Mouse (Mus musculus): ENCODE results near the gene Chmp5. TPM values are rescaled to one million over a fixed set of nuclear protein-coding genes. Genes with fewer than 3 reads are reported as not detected.

Chmp5 gene
- total RNA-seq (2014; rRNA removed) = 63.0 and 78.5 TPM in 2 replicates
- 12.0 and 13.7 TPM in 2 replicates for polyA plus RNA-seq (2012; rRNA removed)

- WGBS = under 1% methylated on average over 50 of the region's 50 CpGs
Observed at GRCm38 (mm10) chr4:40948160-40948708, at the start of gene Chmp5, which contains the start of gene Bag1. Gene Chmp5 (plus strand): TSS chr4:40948407. Gene Bag1 (minus strand): TSS chr4:40948294.

GRCm38 (mm10) chr4:40898476-40899044, 49.6 kb upstream of the Chmp5 start:
- no peaks in the 10 kb centered on the region for H3K4me1 ChIP-seq (ENCODE audit: control insufficient read depth, insufficient read depth, low read length)
- H3K27me3 ChIP-seq (ENCODE audit: control insufficient read depth, insufficient read depth, low read length) = no peaks in the 10 kb centered on the region
- no peak overlapping the region for H3K9ac ChIP-seq (ENCODE audit: low read depth, low read length)
- TF ChIP-seq POLR2A (IDR thresholded peaks at IDR 0.05; ENCODE audit: extremely low read depth, insufficient read depth, low read length) = no peak
- no peak for TF ChIP-seq CTCF (IDR thresholded peaks at IDR 0.05; ENCODE audit: low read depth, low read length)
- H3K27ac ChIP-seq (replicated peaks; ENCODE audit: insufficient read depth, low read depth, low read length) = no peak overlapping the region
- DNase-seq (ENCODE audit: extremely low read depth, low read depth, low spot score) = no peak
- 93% methylated on average over 6 of the region's 6 CpGs for WGBS
- no peaks in the 10 kb centered on the region for H3K79me2 ChIP-seq (ENCODE audit: control insufficient read depth, insufficient read depth, low read length)
- H3K36me3 ChIP-seq (ENCODE audit: control insufficient read depth, insufficient read depth, low read length) = no peaks in the 10 kb centered on the region
- H3K4me3 ChIP-seq (ENCODE audit: insufficient read depth, low read depth, low read length) = no peak overlapping the region

More at GRCm38 (mm10) chr4:40948160-40948708, at the start of gene Chmp5, which contains the start of gene Bag1:
- H3K27ac ChIP-seq (replicated peaks; ENCODE audit: insufficient read depth, low read depth, low read length) = peak within 1 kb of the TSS; percentile 73
- H3K9ac ChIP-seq (ENCODE audit: low read depth, low read length) = peak within 1 kb of the TSS; percentile 88
- H3K79me2 ChIP-seq (ENCODE audit: control insufficient read depth, insufficient read depth, low read length) = peaks cover 10% of the 10 kb centered on the region; the same call in 1 of the 2 replicates
- TF ChIP-seq CTCF (IDR thresholded peaks at IDR 0.05; ENCODE audit: low read depth, low read length) (peak; percentile 10; the same call in 1 of the 2 replicates), POLR2A (IDR thresholded peaks at IDR 0.05; ENCODE audit: extremely low read depth, insufficient read depth, low read length) (peak; percentile 90)
- peak within 1 kb of the TSS; percentile 71 for H3K4me3 ChIP-seq (ENCODE audit: insufficient read depth, low read depth, low read length)
- H3K4me1 ChIP-seq (ENCODE audit: control insufficient read depth, insufficient read depth, low read length) = peaks cover 4% of the 10 kb centered on the region
- DNase-seq (ENCODE audit: extremely low read depth, low read depth, low spot score) = peak; percentile 95
- H3K36me3 ChIP-seq (ENCODE audit: control insufficient read depth, insufficient read depth, low read length) = peaks cover 31% of the 10 kb centered on the region
- no peaks in the 10 kb centered on the region for H3K27me3 ChIP-seq (ENCODE audit: control insufficient read depth, insufficient read depth, low read length)

GRCm38 (mm10) chr4:40899264-40899663, 48.9 kb upstream of the Chmp5 start:
- no peak for TF ChIP-seq POLR2A (IDR thresholded peaks at IDR 0.05; ENCODE audit: extremely low read depth, insufficient read depth, low read length)
- TF ChIP-seq CTCF (IDR thresholded peaks at IDR 0.05; ENCODE audit: low read depth, low read length) = no peak
- H3K36me3 ChIP-seq (ENCODE audit: control insufficient read depth, insufficient read depth, low read length) = no peaks in the 10 kb centered on the region
- H3K79me2 ChIP-seq (ENCODE audit: control insufficient read depth, insufficient read depth, low read length) = no peaks in the 10 kb centered on the region
- H3K27ac ChIP-seq (replicated peaks; ENCODE audit: insufficient read depth, low read depth, low read length) = no peak overlapping the region
- WGBS = 95% methylated on average over 2 of the region's 2 CpGs
- no peaks in the 10 kb centered on the region for H3K4me1 ChIP-seq (ENCODE audit: control insufficient read depth, insufficient read depth, low read length)
- no peak overlapping the region for H3K4me3 ChIP-seq (ENCODE audit: insufficient read depth, low read depth, low read length)
- no peak overlapping the region for H3K9ac ChIP-seq (ENCODE audit: low read depth, low read length)
- H3K27me3 ChIP-seq (ENCODE audit: control insufficient read depth, insufficient read depth, low read length) = no peaks in the 10 kb centered on the region
- no peak for DNase-seq (ENCODE audit: extremely low read depth, low read depth, low spot score)

- Histone ChIP-seq H3K4me1 (ENCODE audit: control insufficient read depth, insufficient read depth, low read length) (no peaks in the 10 kb centered on the region), H3K4me3 (ENCODE audit: insufficient read depth, low read depth, low read length) (no peak overlapping the region), H3K9ac (ENCODE audit: low read depth, low read length) (no peak overlapping the region), H3K79me2 (ENCODE audit: control insufficient read depth, insufficient read depth, low read length) (no peaks in the 10 kb centered on the region), H3K27me3 (ENCODE audit: control insufficient read depth, insufficient read depth, low read length) (no peaks in the 10 kb centered on the region), H3K27ac (replicated peaks; ENCODE audit: insufficient read depth, low read depth, low read length) (no peak overlapping the region), H3K36me3 (ENCODE audit: control insufficient read depth, insufficient read depth, low read length) (no peaks in the 10 kb centered on the region)
- DNase-seq (ENCODE audit: extremely low read depth, low read depth, low spot score) = no peak
- WGBS = 98% methylated on average over 3 of the region's 3 CpGs
- no peak for TF ChIP-seq CTCF (IDR thresholded peaks at IDR 0.05; ENCODE audit: low read depth, low read length)
- no peak for TF ChIP-seq POLR2A (IDR thresholded peaks at IDR 0.05; ENCODE audit: extremely low read depth, insufficient read depth, low read length)
Observed at GRCm38 (mm10) chr4:40900071-40900470, 48.1 kb upstream of the Chmp5 start.

- H3K4me1 ChIP-seq (ENCODE audit: control insufficient read depth, insufficient read depth, low read length) = no peaks in the 10 kb centered on the region
- TF ChIP-seq POLR2A (IDR thresholded peaks at IDR 0.05; ENCODE audit: extremely low read depth, insufficient read depth, low read length) = no peak
- no peak for TF ChIP-seq CTCF (IDR thresholded peaks at IDR 0.05; ENCODE audit: low read depth, low read length)
- no peak for DNase-seq (ENCODE audit: extremely low read depth, low read depth, low spot score)
- WGBS = 93% methylated on average over 4 of the region's 4 CpGs
- no peak overlapping the region for H3K4me3 ChIP-seq (ENCODE audit: insufficient read depth, low read depth, low read length)
- no peak overlapping the region for H3K27ac ChIP-seq (replicated peaks; ENCODE audit: insufficient read depth, low read depth, low read length)
- H3K79me2 ChIP-seq (ENCODE audit: control insufficient read depth, insufficient read depth, low read length) = no peaks in the 10 kb centered on the region
- no peaks in the 10 kb centered on the region for H3K36me3 ChIP-seq (ENCODE audit: control insufficient read depth, insufficient read depth, low read length)
- no peak overlapping the region for H3K9ac ChIP-seq (ENCODE audit: low read depth, low read length)
- H3K27me3 ChIP-seq (ENCODE audit: control insufficient read depth, insufficient read depth, low read length) = no peaks in the 10 kb centered on the region
Observed at GRCm38 (mm10) chr4:40900612-40901011, 47.6 kb upstream of the Chmp5 start.

- Histone ChIP-seq H3K79me2 (ENCODE audit: control insufficient read depth, insufficient read depth, low read length) (no peaks in the 10 kb centered on the region), H3K4me1 (ENCODE audit: control insufficient read depth, insufficient read depth, low read length) (peaks cover 3% of the 10 kb centered on the region), H3K9ac (ENCODE audit: low read depth, low read length) (no peak overlapping the region), H3K4me3 (ENCODE audit: insufficient read depth, low read depth, low read length) (no peak overlapping the region), H3K27me3 (ENCODE audit: control insufficient read depth, insufficient read depth, low read length) (no peaks in the 10 kb centered on the region), H3K27ac (replicated peaks; ENCODE audit: insufficient read depth, low read depth, low read length) (no peak overlapping the region), H3K36me3 (ENCODE audit: control insufficient read depth, insufficient read depth, low read length) (no peaks in the 10 kb centered on the region)
- DNase-seq (ENCODE audit: extremely low read depth, low read depth, low spot score) = peak; percentile 49
- WGBS = 21% methylated on average over 1 of the region's 1 CpGs
- TF ChIP-seq POLR2A (IDR thresholded peaks at IDR 0.05; ENCODE audit: extremely low read depth, insufficient read depth, low read length) (no peak), CTCF (IDR thresholded peaks at IDR 0.05; ENCODE audit: low read depth, low read length) (peak; percentile 37)
Observed at GRCm38 (mm10) chr4:40906298-40906697, 41.9 kb upstream of the Chmp5 start.

Data from liver, adult 2 months (tissue).